Mouse (Mus musculus) cerebellum, adult 11 months (tissue): ENCODE results near the gene Slc16a13.
A peak's percentile ranks its signal among the peaks of the same experiment; 100 is the strongest.

Source experiments
- DNase-seq: peaks from one replicate; pipeline ENCODE4 v3.0.0; 2022

Slc16a13 gene

GRCm38 (mm10) chr11:70220731-70221602 is at the start of gene Slc16a13:
TSS of gene Slc16a13 (minus strand) at chr11:70221064.
- peak; percentile 98 for DNase-seq

GRCm38 (mm10) chr11:70266405-70266804 is 45.5 kb upstream of the Slc16a13 start:
- no peak for DNase-seq

DNA sequence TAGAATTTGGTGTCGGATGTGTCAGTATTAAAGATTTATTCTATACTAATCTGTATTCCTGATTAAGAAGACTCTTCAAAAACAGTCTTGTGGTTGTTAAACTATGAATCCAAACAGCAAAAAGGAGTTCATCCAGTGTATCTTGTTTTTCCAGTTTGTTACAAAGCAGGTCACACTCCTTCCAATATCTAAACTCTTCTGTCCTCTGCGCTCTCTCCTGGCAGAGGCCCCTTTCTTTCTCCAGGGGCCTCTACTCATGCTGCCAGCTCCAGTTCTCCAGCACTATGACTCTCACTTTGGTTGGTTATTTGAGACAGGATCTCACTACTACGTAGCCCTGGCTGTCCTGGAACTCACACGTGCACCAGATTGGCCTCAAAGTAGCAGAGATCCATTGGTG is 45.0 kb upstream of the Slc16a13 start:
- no peak for DNase-seq

DNA sequence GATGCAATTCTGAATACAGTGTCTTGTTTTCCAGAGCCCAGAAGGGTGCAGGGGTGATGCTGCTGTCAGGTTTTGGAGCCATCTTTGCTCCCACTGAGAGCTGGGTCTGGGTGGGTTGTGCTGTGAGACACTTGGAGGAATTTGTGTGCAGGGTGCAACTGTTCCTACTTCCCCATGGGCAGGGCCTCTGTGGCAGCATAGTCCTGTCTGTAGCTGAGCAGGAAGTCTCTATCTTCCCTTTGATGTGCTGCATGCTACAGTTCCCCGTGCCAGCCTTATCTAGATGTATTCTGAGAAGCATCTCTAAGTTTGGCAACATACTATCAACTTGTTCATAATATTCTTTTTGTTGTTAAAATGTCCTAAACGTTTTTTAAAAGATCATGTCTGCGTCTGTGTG is 44.4 kb upstream of the Slc16a13 start:
- no peak for DNase-seq

- DNase-seq: no peak
Observed at GRCm38 (mm10) chr11:70259035-70259434, 38.2 kb upstream of the Slc16a13 start.

- no peak for DNase-seq
Observed at GRCm38 (mm10) chr11:70254931-70255531, 34.2 kb upstream of the Slc16a13 start, which contains the start of gene Alox12. TSS of gene Alox12 (minus strand) at chr11:70255353.

DNA sequence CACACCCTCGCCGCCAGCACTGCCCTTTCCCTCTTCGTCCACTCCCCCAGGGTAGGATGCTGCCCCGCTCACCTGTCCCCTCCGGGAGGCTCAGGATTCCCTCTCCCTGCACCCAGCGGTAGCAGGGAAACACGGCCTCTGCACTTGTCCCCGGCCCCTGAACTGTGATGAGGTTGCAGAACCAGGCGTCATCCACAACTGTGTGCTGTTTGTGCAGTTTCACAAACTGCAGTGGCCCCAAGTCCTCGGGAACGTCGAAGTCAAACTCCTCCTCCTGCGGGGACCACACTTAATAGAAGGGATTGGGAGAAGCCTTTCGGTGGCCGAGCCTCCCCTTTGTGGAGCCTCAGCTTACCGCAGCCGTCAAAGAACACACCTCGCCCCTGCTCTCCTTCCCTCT is 33.5 kb upstream of the Slc16a13 start:
- DNase-seq: no peak

GRCm38 (mm10) chr11:70251853-70252252 is 31.0 kb upstream of the Slc16a13 start:
- DNase-seq: no peak

DNA sequence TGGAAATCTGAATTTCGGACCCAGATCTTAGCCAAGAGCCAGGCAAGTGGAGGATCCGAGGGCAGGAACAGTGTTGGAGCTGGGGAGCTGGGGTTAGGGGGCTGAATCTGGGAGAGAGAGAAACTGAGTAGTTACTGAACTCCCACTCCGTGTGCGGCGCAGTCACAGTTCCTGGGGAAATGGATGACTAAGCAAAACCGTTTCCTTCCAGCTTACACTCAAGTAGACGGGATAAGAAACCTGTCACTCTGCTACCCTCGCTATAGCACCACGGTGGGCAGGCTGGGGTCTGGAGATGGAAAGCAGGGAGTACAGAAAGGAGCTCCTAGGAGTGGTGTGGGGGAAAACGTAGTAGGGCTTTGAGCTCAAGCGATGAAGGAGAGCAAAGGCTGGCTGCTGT is 29.3 kb upstream of the Slc16a13 start:
- DNase-seq: no peak

- DNase-seq: peak; percentile 63
Observed at GRCm38 (mm10) chr11:70247136-70247845, 26.4 kb upstream of the Slc16a13 start.

DNA sequence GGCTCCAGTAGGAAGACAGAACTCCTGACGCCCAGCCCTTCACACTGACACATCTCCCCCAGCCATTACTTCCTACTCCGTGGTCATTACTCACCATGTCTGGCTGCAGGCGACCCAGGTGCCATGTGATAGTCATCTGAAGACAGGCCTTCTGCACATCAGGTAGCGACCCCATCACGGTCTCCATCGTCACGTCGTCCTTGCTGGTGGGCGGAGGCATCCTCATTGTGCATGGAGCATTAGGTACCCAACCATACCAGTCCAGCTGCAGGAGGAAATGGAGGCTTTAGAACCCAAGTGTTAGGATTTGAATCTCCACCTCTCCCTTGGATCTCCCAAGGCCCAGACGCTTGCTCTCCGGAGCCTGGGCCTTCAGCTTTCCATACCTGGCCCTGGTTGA is 21.7 kb upstream of the Slc16a13 start:
- no peak for DNase-seq

GRCm38 (mm10) chr11:70239541-70240279 is 18.8 kb upstream of the Slc16a13 start, which contains the start of the genes Gm21988 and Rnasek:
TSS of gene Gm21988 (minus strand) at chr11:70239830.
TSS of gene Rnasek (minus strand) at chr11:70239842.
- DNase-seq: peak; percentile 79

GRCm38 (mm10) chr11:70238591-70239440 is 18.0 kb upstream of the Slc16a13 start:
- peak; percentile 28 for DNase-seq

DNA sequence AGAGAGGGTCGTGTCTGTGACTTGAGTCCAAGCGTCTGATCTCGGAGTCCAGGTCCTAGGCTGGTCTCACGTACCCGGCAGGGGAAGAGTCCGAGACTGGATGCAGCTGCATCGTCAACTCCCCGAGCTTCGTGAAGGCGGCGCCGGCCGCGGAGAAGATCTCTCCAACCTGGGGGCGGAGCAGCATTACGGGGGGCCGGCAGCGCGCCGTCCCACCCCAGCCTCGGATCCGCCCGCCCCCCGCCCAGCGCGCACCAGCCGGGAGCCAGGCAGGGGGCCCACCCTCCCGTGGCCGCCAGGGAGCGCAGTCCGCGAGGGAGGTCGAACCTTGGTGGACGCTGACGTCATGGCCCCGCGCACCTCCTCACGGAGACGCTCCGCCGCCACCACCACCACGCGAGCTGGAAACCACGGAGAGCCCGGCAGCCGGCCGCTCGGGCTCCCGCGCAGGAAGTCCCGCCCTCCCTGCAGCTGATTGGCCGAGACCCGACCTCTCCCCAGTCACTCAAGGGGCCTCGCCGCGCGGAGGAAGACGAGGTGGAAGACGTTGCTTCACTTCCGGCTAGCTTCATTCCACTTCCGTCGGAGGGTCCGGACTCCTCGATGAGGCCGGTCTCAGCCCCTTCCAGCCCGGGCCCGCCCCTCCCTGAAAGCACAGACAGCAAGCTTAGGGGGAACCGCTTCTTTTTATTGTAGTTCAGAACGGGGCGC is 16.7 kb upstream of the Slc16a13 start, which contains the start of gene 0610010K14Rik:
Gene 0610010K14Rik (minus strand): TSS at position 458 of the 711 bp plus-strand sequence.
- DNase-seq: peak; percentile 98

DNA sequence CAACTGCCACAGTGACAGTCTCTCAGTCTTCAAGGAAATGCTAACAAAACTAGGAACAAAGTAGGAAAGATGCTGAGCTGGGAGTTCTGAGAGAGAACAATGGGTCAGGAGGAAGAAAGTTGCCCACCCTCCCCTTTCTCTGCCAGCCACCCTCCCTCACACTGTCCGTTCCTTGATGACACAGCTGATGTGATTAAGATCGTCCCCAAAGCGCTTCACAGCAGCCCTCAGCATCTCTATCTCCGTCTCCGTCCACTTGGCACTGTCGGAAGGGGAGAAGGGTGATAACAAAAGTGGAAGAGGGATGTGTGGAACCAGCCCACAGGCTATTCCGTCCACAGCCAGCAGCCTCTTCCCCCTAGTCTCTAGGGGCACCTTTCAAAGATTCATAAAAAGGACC is 15.9 kb upstream of the Slc16a13 start:
- DNase-seq: peak; percentile 29

DNA sequence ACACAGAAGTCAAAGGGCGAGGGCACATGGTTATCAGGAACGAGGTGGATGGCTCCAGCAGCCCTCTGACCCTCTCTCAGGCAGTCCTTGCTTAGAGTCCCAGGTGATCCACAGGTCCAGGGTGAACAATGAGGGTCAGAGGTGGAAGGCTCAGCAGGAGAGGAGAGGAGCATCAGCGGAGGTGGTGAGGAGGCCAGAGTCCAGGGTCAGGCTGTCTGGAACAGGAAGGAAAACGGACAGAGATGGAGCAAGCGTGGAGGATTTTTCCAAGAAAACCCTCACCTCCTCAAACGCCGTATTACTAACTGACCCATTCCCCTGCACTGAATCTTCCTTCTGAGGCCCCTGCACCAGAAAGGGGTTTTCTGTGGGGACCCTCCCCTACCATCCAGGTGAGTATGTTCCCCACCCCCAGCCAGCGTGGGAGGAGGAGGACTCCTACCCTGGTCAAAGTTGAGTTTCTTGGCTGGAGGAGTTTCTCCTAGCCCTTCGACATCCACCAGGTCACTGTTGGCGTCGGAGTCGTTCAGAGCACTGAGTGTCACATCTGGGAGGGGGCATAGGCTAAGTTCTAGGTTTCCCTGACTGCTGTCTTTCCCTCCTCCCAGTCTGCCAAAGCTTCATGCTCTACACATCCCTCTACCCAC is 14.5 kb upstream of the Slc16a13 start:
- DNase-seq: peak; percentile 25

DNA sequence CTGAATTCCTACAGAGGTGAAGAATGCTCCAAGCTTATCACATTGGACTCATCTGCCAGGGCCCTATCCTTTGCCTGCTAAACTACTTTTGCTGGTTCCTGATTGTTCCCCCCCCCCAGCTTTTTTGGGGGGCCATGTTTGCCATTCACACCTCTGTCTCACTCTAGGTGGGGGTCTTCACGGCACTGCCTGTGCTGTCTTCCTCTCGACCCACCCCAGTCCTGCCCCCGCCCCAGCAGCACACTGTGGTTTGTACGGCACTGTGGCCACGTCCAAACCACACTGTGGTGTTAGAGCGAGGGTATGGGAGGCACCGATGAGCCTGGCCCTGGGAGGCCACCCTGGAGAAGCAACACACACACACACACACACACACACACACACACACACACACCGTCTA is 13.6 kb upstream of the Slc16a13 start:
- DNase-seq: no peak

DNA sequence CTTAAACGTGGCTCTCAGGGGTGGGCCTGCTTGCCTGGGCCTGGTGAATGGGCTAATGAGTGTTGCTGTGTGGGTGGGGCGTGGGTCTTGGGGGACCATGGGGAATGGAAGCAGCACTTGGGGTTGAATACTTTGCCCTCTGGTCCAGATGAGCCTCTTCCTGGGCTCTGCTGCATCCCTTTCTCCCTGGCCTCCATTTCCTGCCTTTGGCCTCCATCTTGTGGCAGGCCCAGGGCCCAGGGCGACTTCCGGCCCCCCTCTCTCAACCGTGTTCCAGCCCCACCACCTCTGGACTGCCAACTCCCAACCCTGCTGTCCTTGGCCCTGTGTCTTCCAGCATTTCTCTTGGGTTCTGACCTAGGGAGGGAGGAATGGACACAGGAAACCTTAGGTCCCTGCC is 13.2 kb upstream of the Slc16a13 start:
- peak; percentile 33 for DNase-seq

GRCm38 (mm10) chr11:70233016-70233415 is 12.2 kb upstream of the Slc16a13 start:
- peak; percentile 53 for DNase-seq

GRCm38 (mm10) chr11:70232546-70232945 is 11.7 kb upstream of the Slc16a13 start:
- peak; percentile 73 for DNase-seq
